ENCODE assay signal across 24 mouse cellular contexts in genomic region chr13:118643138-118643537, GRCm38 (mm10). TPM values are rescaled to one million over a fixed set of nuclear protein-coding genes. Genes with fewer than 3 reads are reported as not detected.
DNase-seq lines count a peak whose midpoint lies in the region; ATAC-seq and TF ChIP-seq lines count a peak whose summit lies in the region.
"Had no signal": no experiment of that assay in that cellular context is flagged by ENCODE, and none has a peak within 500 bp of the region (broad histone marks: within the 10 kb centered on the region; RNA-seq: fewer than 3 reads in every experiment).

No protein-coding gene starts in this region.

- H3K36me3 ChIP-seq in kidney, embryonic 15.5 days: no peaks in the 10 kb centered on the region
- no peaks in the 10 kb centered on the region for H3K36me3 ChIP-seq in kidney, postnatal 0 days (ENCODE audit: insufficient read depth, low read length)
- H3K36me3 ChIP-seq: embryonic facial prominence, embryonic 10.5 days; embryonic facial prominence, embryonic 12.5 days; forebrain, embryonic 15.5 days; G1E had no signal

- no peaks in the 10 kb centered on the region for H3K9me3 ChIP-seq in kidney, embryonic 15.5 days (replicated peaks)
- no peaks in the 10 kb centered on the region for H3K9me3 ChIP-seq in kidney, postnatal 0 days (replicated peaks; ENCODE audit: low read length)
- H3K9me3 ChIP-seq: embryonic facial prominence, embryonic 10.5 days; embryonic facial prominence, embryonic 12.5 days; forebrain, embryonic 13.5 days; forebrain, embryonic 15.5 days; G1E had no signal

- H3K27me3 ChIP-seq in kidney, embryonic 15.5 days: no peaks in the 10 kb centered on the region
- H3K27me3 ChIP-seq in kidney, postnatal 0 days (ENCODE audit: insufficient read depth, low read length): no peaks in the 10 kb centered on the region
- H3K27me3 ChIP-seq: CH12.LX; embryonic facial prominence, embryonic 12.5 days; forebrain, embryonic 13.5 days; forebrain, embryonic 15.5 days; Patski had no signal

- peak; percentile 95 for ATAC-seq in kidney, embryonic 15.5 days (replicated peaks; ENCODE audit: low FRiP score)
- ATAC-seq in kidney, postnatal 0 days (replicated peaks; ENCODE audit: low FRiP score, low read depth): peak; percentile 49; the same call in 1 of the 2 replicates
- ATAC-seq: activated CD4-positive, CD25-positive, alpha-beta regulatory T cell, adult 4 months; CD4-positive, CD25-positive, alpha-beta regulatory T cell, adult 4 months; forebrain, embryonic 13.5 days; forebrain, embryonic 15.5 days; Patski had no signal

- no peak overlapping the region for H3K4me2 ChIP-seq in kidney, embryonic 15.5 days
- H3K4me2 ChIP-seq in kidney, postnatal 0 days (ENCODE audit: low read length): no peak overlapping the region
- H3K4me2 ChIP-seq: embryonic facial prominence, embryonic 12.5 days; forebrain, embryonic 13.5 days; forebrain, embryonic 15.5 days had no signal

- 32% methylated on average over 6 of the region's 6 CpGs for WGBS in kidney, embryonic 15.5 days
- 23% methylated on average over 6 of the region's 6 CpGs for WGBS in kidney, postnatal 0 days

- TF ChIP-seq CTCF in kidney, postnatal 0 days (IDR thresholded peaks at IDR 0.05; ENCODE audit: low read depth): no peak

- no peak overlapping the region for H3K9ac ChIP-seq in kidney, embryonic 15.5 days
- H3K9ac ChIP-seq in kidney, postnatal 0 days (ENCODE audit: low read depth, low read length): no peak overlapping the region
- H3K9ac ChIP-seq: embryonic facial prominence, embryonic 12.5 days; forebrain, embryonic 13.5 days; forebrain, embryonic 15.5 days had no signal

- no peak overlapping the region for H3K27ac ChIP-seq in kidney, embryonic 15.5 days
- no peak overlapping the region for H3K27ac ChIP-seq in kidney, postnatal 0 days
- H3K27ac ChIP-seq: embryonic facial prominence, embryonic 10.5 days; embryonic facial prominence, embryonic 12.5 days; forebrain, embryonic 13.5 days; forebrain, embryonic 15.5 days had no signal

- no peak overlapping the region for H3K4me3 ChIP-seq in kidney, embryonic 15.5 days (replicated peaks)
- H3K4me3 ChIP-seq in kidney, postnatal 0 days (replicated peaks; ENCODE audit: low read depth, low read length): no peak overlapping the region
- H3K4me3 ChIP-seq: embryonic facial prominence, embryonic 10.5 days; embryonic facial prominence, embryonic 12.5 days; forebrain, embryonic 13.5 days; forebrain, embryonic 15.5 days had no signal

- peak; percentile 24 for DNase-seq in heart, adult 11 months
- no peak for DNase-seq in heart, adult 18-20 months
- DNase-seq in kidney, postnatal 4 days: no peak
- DNase-seq in kidney, postnatal 0 days (ENCODE audit: low spot score): peak; percentile 39
- DNase-seq in kidney, postnatal 25 days: no peak
- DNase-seq: adrenal gland, adult 8-10 months; adrenal gland, postnatal 14 days; adrenal gland, postnatal 36 days; B cell, adult 2 months; cerebellum, adult 11-12 months; cerebellum, adult 2 months; cerebellum, adult 9-10 months; cerebellum, postnatal 10 days; cerebellum, postnatal 25 days had no signal

- H3K4me1 ChIP-seq in kidney, embryonic 15.5 days: no peaks in the 10 kb centered on the region
- no peaks in the 10 kb centered on the region for H3K4me1 ChIP-seq in kidney, postnatal 0 days (replicated peaks; ENCODE audit: insufficient read depth, low read length)
- H3K4me1 ChIP-seq: embryonic facial prominence, embryonic 10.5 days; embryonic facial prominence, embryonic 12.5 days; forebrain, embryonic 13.5 days; forebrain, embryonic 15.5 days had no signal

RNA-seq across cellular contexts. Expression of gene Fgf10, which starts 26.5 kb away (rescaled TPM):
- under 1 TPM; 0.40 to 0.49 TPM for total RNA-seq in heart, adult 18-20 months (2021)
- 5.1 and 6.3 TPM in 2 replicates for polyA plus RNA-seq in kidney, embryonic 15.5 days (2015; fragmentation: Nextera tagmentation; extraction: Ambion mirVana)
- polyA plus RNA-seq in kidney, postnatal 0 days (2015; fragmentation: Nextera tagmentation; extraction: Ambion mirVana): 2.8 and 2.9 TPM in 2 replicates
- total RNA-seq: CH12.LX had no signal
- polyA plus RNA-seq: activated CD4-positive, CD25-positive, alpha-beta regulatory T cell, adult 4 months had no signal

Comparison
In these comparisons a context has a peak if more than half of its experiments do, and no peak if none do; other contexts are left out.
1. DNase-seq: peak in heart, adult 11 months (single experiment) and kidney, postnatal 0 days (single experiment); none in heart, adult 18-20 months (0 of 2), kidney, postnatal 4 days (0 of 2) and kidney, postnatal 25 days (0 of 2).